Mouse (Mus musculus) liver, postnatal 0 days (tissue): ENCODE results near the gene Arhgef6. TPM values are rescaled to one million over a fixed set of nuclear protein-coding genes. Genes with fewer than 3 reads are reported as not detected.

ENCODE experiments used
- ATAC-seq: fragments of 200-750 bp; cut with Nextera tagmentation; 2 replicates; pipeline ENCODE4 v1.8.0; 2017; ENCODE audit warnings: mild to moderate bottlenecking, moderate library complexity
- DNase-seq: peaks from one replicate; pipeline ENCODE4 v3.0.0-alpha.2; 2016
- H3K27ac ChIP-seq: fragments of 300-500 bp; sonication (generic); 2 replicates; pipeline ENCODE4 v1.5.1; 2014; ENCODE audit warnings: antibody characterized with exemption, moderate library complexity, mild to moderate bottlenecking, low read depth
- H3K27me3 ChIP-seq: fragments of 300-500 bp; sonication (generic); 2 replicates; pipeline ENCODE4 v1.6.1; 2014; ENCODE audit warnings: low read length, control low read depth, mixed read lengths; ENCODE audit not compliant: insufficient read depth
- H3K36me3 ChIP-seq: fragments of 300-500 bp; sonication (generic); replicated peaks from 2 replicates; pipeline ENCODE4 v1.6.1; 2014; ENCODE audit warnings: mild to moderate bottlenecking, control low read depth, low read length, moderate library complexity, mixed read lengths; ENCODE audit not compliant: insufficient read depth
- H3K4me1 ChIP-seq: fragments of 300-500 bp; sonication (generic); 2 replicates; pipeline ENCODE4 v1.6.1; 2014; ENCODE audit warnings: antibody characterized with exemption, mild to moderate bottlenecking, control low read depth; ENCODE audit not compliant: insufficient read depth
- H3K4me2 ChIP-seq: fragments of 300-500 bp; sonication (generic); 2 replicates; pipeline ENCODE4 v1.6.1; 2014; ENCODE audit warnings: low read depth, mild to moderate bottlenecking, low read length, moderate library complexity, mixed read lengths
- H3K4me3 ChIP-seq: fragments of 300-500 bp; sonication (generic); 2 replicates; pipeline ENCODE4 v1.5.1; 2014; ENCODE audit warnings: low read depth, low read length
- H3K9ac ChIP-seq: fragments of 300-500 bp; sonication (generic); replicated peaks from 2 replicates; pipeline ENCODE4 v1.6.1; 2014; ENCODE audit warnings: mild to moderate bottlenecking, moderate library complexity
- H3K9me3 ChIP-seq: fragments of 300-500 bp; sonication (generic); 2 replicates; pipeline ENCODE4 v1.6.1; 2016; ENCODE audit warnings: mild to moderate bottlenecking, control low read depth, low read length, mixed read lengths
- CTCF ChIP-seq: sonication (generic); IDR thresholded peaks from 2 replicates; pipeline ENCODE4 v1.5.1; 2016; ENCODE audit warnings: antibody characterized with exemption, low read depth
- EP300 ChIP-seq: IDR thresholded peaks from 2 replicates; pipeline ENCODE4 v1.6.1; 2016; ENCODE audit warnings: antibody characterized with exemption, low read depth, mild to moderate bottlenecking
- WGBS: fragments of 180-500 bp; shearing (Covaris S2); extraction: QIAGEN DNeasy Blood & Tissue Kit; methylation state at CpG from one replicate; pipeline ENCODE4 v1.1.7; 2014; ENCODE audit not compliant: insufficient replicate concordance; 5-methylcytosine and 5-hydroxymethylcytosine counted together
- polyA plus RNA-seq: library from polyadenylated mRNA; unstranded; fragments of >200 nt; fragmentation: Nextera tagmentation; extraction: Ambion mirVana; gene quantifications from 2 replicates; pipeline ENCODE4 v1.2.1, GENCODE M21; 2015

Arhgef6 gene
- polyA plus RNA-seq, 1 experiment from 2014 or later, result 5.9 TPM

DNA sequence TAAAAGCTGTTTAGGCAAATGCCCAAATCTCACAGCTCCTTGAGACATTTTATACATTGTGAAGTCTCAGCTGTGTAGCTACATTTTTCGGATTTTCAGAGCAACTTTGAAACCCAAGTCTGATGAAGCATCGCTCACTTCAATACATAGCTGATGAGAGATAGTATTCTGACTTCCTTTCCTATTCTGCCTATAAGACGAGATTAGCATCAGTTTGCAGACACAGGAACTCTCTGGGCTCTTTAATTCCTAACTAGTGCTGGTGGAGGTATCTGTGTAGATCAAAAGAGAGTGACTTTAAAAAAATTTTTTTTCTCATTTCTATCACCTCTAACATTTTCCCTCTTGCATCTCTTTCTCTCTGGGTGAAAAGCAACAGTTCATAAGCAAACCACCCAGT lies 100.0 kb downstream of the Arhgef6 start:
- Histone ChIP-seq H3K27ac (no peak overlapping the region), H3K4me2 (no peak overlapping the region), H3K36me3 (no peaks in the 10 kb centered on the region), H3K4me1 (no peaks in the 10 kb centered on the region), H3K9ac (no peak overlapping the region), H3K9me3 (no peaks in the 10 kb centered on the region), H3K27me3 (no peaks in the 10 kb centered on the region), H3K4me3 (no peak overlapping the region)
- DNase-seq, result no peak
- 61% methylated on average over 3 of the region's 3 CpGs for WGBS
- ATAC-seq, result no peak
- TF ChIP-seq CTCF, result no peak

DNA sequence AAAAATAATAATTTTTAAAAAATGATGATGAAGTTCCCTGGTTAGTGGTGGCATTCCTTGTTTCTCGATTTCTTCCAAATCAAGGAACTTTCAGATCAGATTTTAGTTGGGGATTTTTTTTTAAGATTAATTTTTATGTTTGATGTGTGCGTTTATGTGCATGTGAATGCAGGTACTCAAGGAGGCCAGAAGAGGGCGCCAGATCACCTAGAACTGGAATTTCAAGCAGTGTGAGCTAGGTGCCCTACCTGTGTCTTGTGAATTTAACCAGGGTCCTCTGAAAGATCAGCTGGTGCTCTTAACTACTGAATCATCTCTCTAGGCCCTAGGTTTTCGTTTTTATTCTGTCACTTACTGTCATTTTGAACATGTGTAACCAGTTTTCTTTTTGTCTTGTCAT lies 102.5 kb downstream of the Arhgef6 start:
- no peak overlapping the region for H3K27ac ChIP-seq
- H3K4me1 ChIP-seq, result no peaks in the 10 kb centered on the region
- DNase-seq (peak; percentile 13), ATAC-seq (no peak)
- no peaks in the 10 kb centered on the region for H3K9me3 ChIP-seq
- H3K9ac ChIP-seq, result no peak overlapping the region
- H3K36me3 ChIP-seq, result no peaks in the 10 kb centered on the region
- H3K4me3 ChIP-seq, result no peak overlapping the region
- H3K4me2 ChIP-seq, result no peak overlapping the region
- TF ChIP-seq EP300, result no peak
- TF ChIP-seq CTCF, result peak; percentile 53
- 65% methylated on average over 4 of the region's 4 CpGs for WGBS
- no peaks in the 10 kb centered on the region for H3K27me3 ChIP-seq

DNA sequence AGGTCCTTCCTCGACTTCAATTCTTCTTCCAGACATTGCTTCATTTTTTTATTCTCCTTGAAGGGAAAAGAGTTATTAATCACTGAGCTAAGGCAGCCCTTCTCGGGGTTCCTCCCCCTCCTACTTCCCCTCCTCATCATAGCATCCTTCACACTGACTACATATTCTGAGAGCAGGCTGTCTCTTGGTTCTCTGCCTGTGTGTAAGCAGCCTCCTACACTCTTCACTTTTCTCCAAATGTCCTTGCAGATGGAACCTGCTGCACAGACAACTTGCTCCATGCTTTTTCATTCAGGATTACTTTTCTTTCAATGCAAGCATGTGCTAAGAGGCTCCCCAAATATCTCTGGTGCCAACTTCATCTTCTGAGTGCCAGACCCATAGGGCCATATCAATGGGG lies 104.9 kb downstream of the Arhgef6 start:
- H3K27me3 ChIP-seq, result no peaks in the 10 kb centered on the region
- no peak overlapping the region for H3K4me2 ChIP-seq
- no peak overlapping the region for H3K9ac ChIP-seq
- WGBS, result 46% methylated on average over 2 of the region's 2 CpGs
- DNase-seq (no peak), ATAC-seq (no peak)
- H3K4me1 ChIP-seq, result no peaks in the 10 kb centered on the region
- H3K4me3 ChIP-seq, result no peak overlapping the region
- H3K9me3 ChIP-seq, result no peaks in the 10 kb centered on the region
- H3K27ac ChIP-seq, result no peak overlapping the region
- no peaks in the 10 kb centered on the region for H3K36me3 ChIP-seq
- TF ChIP-seq EP300, result no peak
- TF ChIP-seq CTCF, result no peak

DNA sequence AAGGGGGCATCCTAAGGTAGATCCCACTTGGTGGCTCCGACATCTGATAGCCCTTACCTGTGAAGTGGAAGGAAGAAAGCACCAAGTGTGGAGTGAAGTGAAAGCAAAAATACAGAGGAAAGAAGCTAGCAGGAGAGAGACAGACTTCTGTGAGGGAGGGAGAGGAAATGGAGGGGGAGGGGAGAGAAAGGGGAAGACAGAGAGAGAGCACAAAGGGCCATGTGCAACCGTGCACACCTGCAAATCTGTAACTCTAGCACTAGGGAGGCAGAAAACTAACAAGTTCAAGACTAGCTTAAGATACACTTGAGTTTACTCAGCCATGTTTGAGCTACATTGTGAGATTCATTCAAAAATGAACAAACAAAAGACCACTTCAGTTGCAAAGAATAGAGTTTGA lies 110.4 kb downstream of the Arhgef6 start:
- 40% methylated on average over 2 of the region's 2 CpGs for WGBS

DNA sequence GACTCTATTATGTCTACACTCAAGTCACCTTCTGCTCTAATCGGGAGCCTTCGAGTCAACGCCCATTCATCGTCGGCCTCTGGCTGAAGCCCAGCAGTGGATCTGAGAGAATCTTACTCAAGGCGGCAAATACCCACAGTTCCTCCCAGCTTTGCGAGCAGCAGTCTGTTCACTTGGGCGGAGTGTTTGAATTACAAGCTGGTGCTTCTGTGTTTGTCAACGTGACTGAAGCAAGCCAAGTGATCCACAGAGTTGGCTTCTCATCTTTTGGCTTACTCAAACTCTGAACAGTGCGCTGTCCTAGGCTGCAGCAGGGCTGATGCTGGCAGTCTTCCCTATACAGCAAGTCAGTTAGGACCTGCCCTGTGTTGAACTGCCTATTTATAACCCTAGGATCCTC lies 115.2 kb downstream of the Arhgef6 start:
- Histone ChIP-seq H3K4me2 (no peak overlapping the region), H3K4me1 (no peaks in the 10 kb centered on the region), H3K36me3 (no peaks in the 10 kb centered on the region), H3K4me3 (no peak overlapping the region), H3K9me3 (no peaks in the 10 kb centered on the region), H3K27me3 (no peaks in the 10 kb centered on the region), H3K27ac (no peak overlapping the region), H3K9ac (no peak overlapping the region)
- no peak for DNase-seq
- no peak for TF ChIP-seq CTCF
- WGBS, result 85% methylated on average over 10 of the region's 10 CpGs
- no peak for ATAC-seq

More for the DNA sequence above, 110.4 kb downstream of the Arhgef6 start:
- ATAC-seq (no peak), DNase-seq (no peak)
- H3K9me3 ChIP-seq, result no peaks in the 10 kb centered on the region
- H3K27ac ChIP-seq, result no peak overlapping the region
- H3K4me3 ChIP-seq, result no peak overlapping the region
- TF ChIP-seq EP300, result no peak
- no peak for TF ChIP-seq CTCF
- H3K9ac ChIP-seq, result no peak overlapping the region
- no peaks in the 10 kb centered on the region for H3K36me3 ChIP-seq
- no peak overlapping the region for H3K4me2 ChIP-seq
- no peaks in the 10 kb centered on the region for H3K4me1 ChIP-seq
- no peaks in the 10 kb centered on the region for H3K27me3 ChIP-seq

DNA sequence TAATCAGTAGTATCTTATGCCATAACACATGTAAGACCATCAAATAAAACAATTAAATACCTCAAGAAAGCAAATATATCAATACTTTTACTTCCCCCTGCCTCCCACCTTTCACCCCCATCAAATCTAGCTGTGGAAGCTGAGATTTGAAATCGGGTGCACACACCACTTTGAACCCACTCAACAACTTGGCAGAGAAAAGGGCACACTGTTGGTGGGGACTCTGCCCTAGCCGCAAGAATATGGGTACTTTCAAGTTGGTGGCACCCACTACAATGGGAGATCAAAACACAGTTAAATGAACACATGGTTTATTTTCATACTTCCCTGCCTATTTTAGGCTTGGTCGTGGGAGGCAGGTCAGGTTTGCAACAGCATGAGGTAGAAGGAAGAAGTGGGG lies 116.6 kb downstream of the Arhgef6 start:
- no peak for ATAC-seq
- WGBS, result 71% methylated on average over 3 of the region's 3 CpGs
- Histone ChIP-seq H3K4me3 (no peak overlapping the region), H3K36me3 (no peaks in the 10 kb centered on the region), H3K9me3 (no peaks in the 10 kb centered on the region), H3K4me2 (no peak overlapping the region), H3K27ac (no peak overlapping the region), H3K4me1 (no peaks in the 10 kb centered on the region), H3K27me3 (no peaks in the 10 kb centered on the region), H3K9ac (no peak overlapping the region)
- no peak for DNase-seq
- TF ChIP-seq EP300, result no peak

DNA sequence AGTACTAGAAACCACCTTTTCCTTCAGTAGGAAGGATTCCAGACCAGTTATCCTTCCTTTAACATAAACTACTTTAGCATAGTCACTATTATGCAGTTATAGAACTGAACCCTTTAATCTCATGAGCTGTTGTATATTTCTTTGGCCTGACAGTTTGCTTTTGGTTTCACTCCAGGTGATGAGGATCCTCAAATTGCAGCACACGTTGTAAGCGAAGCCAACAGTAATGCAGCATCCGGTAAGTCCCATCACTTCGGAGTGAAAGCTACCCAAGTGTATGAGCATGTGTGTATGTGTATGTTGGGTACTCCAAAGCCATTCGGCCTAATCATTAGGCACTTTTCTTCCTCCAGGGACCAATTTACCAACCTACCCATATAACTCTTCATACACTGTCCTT lies 119.0 kb downstream of the Arhgef6 start:
- Histone ChIP-seq H3K4me1 (no peaks in the 10 kb centered on the region), H3K27ac (no peak overlapping the region), H3K4me2 (no peak overlapping the region), H3K36me3 (no peaks in the 10 kb centered on the region), H3K4me3 (no peak overlapping the region), H3K27me3 (no peaks in the 10 kb centered on the region), H3K9me3 (no peaks in the 10 kb centered on the region), H3K9ac (no peak overlapping the region)
- ATAC-seq, result no peak
- DNase-seq, result no peak
- WGBS, result 81% methylated on average over 5 of the region's 5 CpGs
- TF ChIP-seq CTCF, result no peak
- TF ChIP-seq EP300, result no peak
